ENCODE assay signal across 12 mouse cellular contexts in the genomic region with DNA sequence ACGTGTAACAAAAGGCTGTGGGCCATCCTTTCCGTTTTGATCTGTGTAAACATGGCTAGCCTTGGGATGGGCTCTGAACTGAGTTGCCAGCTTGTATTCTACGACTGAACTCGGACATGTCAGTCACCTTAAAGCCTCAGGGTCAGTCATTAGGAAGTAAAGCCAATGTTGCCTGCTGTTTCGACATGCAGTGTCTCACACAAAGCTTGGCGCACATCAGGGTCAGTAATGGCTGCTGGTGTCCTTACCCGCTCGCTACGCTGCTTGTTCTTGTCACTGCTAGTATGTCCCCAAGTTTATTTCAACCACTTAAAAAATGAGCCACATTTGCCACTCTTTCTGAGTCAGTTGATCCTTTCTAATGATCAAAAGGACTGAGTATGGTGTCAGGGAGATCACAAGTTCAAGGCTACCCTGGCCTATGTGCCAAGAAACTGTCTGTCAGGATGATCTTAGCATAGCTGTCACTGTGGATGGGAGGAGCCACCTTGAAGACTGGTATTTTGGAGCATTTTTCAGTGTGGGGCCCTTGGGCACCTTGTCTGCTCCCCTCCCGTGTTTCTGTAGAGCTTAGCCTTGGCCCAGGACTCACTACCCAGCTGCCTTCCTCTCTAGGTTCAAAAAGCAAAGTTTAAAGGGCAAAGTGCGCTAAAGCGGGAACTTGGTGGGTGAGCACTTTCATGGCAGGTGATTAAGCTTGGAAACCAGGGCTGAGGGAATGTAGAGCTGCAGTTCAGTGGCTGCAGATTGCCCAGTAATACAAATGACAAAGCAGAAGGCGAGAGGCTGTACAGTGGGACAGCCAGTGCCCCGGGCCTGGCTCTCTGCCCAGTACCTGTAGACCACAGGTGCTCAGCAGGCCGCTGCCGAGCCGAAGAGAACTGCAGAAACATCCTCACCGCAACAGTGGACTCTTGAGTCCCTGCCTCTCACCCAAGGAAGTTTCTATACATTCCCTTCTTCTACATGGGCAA.
DNase-seq lines count a peak whose midpoint lies in the region; ATAC-seq lines count a peak whose summit lies in the region.
"Had no signal": no experiment of that assay in that cellular context is flagged by ENCODE, and none has a peak within 500 bp of the region (broad histone marks: within the 10 kb centered on the region; RNA-seq: fewer than 3 reads in every experiment).

No protein-coding gene starts in this region.

- intact Hi-C loops in heart, postnatal 25 days (cut with DNase I), result no loop called here

- H3K36me3 ChIP-seq in embryonic facial prominence, embryonic 14.5 days (ENCODE audit: control insufficient read depth, insufficient read depth, low read length), result peaks cover 10% of the 10 kb centered on the region
- H3K36me3 ChIP-seq in embryonic facial prominence, embryonic 10.5 days (replicated peaks), result peaks cover 80% of the 10 kb centered on the region
- H3K36me3 ChIP-seq in hindbrain, embryonic 16.5 days (ENCODE audit: control insufficient read depth, insufficient read depth, low read length), result peaks cover 6% of the 10 kb centered on the region
- peaks cover 73% of the 10 kb centered on the region for H3K36me3 ChIP-seq in limb, embryonic 10.5 days

- H3K9me3 ChIP-seq in embryonic facial prominence, embryonic 14.5 days (ENCODE audit: control insufficient read depth, low read length), result no peaks in the 10 kb centered on the region
- no peaks in the 10 kb centered on the region for H3K9me3 ChIP-seq in embryonic facial prominence, embryonic 10.5 days
- H3K9me3 ChIP-seq in hindbrain, embryonic 16.5 days (ENCODE audit: control insufficient read depth, low read length), result no peaks in the 10 kb centered on the region
- H3K9me3 ChIP-seq in limb, embryonic 10.5 days (replicated peaks), result no peaks in the 10 kb centered on the region

- no peak for DNase-seq in embryonic facial prominence, embryonic 14.5 days (ENCODE audit: low spot score)
- DNase-seq in embryonic facial prominence, embryonic 10.5 days (ENCODE audit: low spot score), result no peak
- peak; percentile 78 for DNase-seq in adrenal gland, adult 8-10 months
- DNase-seq in limb, embryonic 10.5 days (ENCODE audit: low spot score), result no peak
- DNase-seq in heart, postnatal 25 days (ENCODE audit: low spot score), result no peak
- no peak for DNase-seq in urinary bladder, postnatal 10 days (ENCODE audit: low spot score)
- DNase-seq in ovary, postnatal 14 days (ENCODE audit: low spot score), result no peak
- DNase-seq: lung, postnatal 10 days; thymus, postnatal 25 days had no signal

- 89% methylated on average over 18 of the region's 18 CpGs for WGBS in embryonic facial prominence, embryonic 14.5 days
- WGBS in embryonic facial prominence, embryonic 10.5 days, result 89% methylated on average over 18 of the region's 18 CpGs
- WGBS in hindbrain, embryonic 16.5 days, result 76% methylated on average over 18 of the region's 18 CpGs
- 93% methylated on average over 18 of the region's 18 CpGs for whole genome bisulfite sequencing in limb, embryonic 10.5 days

- H3K4me1 ChIP-seq in embryonic facial prominence, embryonic 14.5 days (ENCODE audit: control insufficient read depth, insufficient read depth, low read length), result peaks cover 5% of the 10 kb centered on the region; the same call in 1 of the 2 replicates
- peaks cover 18% of the 10 kb centered on the region for H3K4me1 ChIP-seq in embryonic facial prominence, embryonic 10.5 days
- H3K4me1 ChIP-seq in hindbrain, embryonic 16.5 days (ENCODE audit: control insufficient read depth, insufficient read depth, low read depth, low read length), result peaks cover 7% of the 10 kb centered on the region
- peaks cover 25% of the 10 kb centered on the region for H3K4me1 ChIP-seq in limb, embryonic 10.5 days

- no peak overlapping the region for H3K9ac ChIP-seq in embryonic facial prominence, embryonic 14.5 days (ENCODE audit: low read depth, low read length)
- H3K9ac ChIP-seq in hindbrain, embryonic 16.5 days (ENCODE audit: low read depth, low read length), result no peak overlapping the region

- no peak overlapping the region for H3K4me3 ChIP-seq in embryonic facial prominence, embryonic 14.5 days (ENCODE audit: low read depth, low read length)
- H3K4me3 ChIP-seq in embryonic facial prominence, embryonic 10.5 days, result no peak overlapping the region
- H3K4me3 ChIP-seq in hindbrain, embryonic 16.5 days (ENCODE audit: low read length), result no peak overlapping the region
- no peak overlapping the region for H3K4me3 ChIP-seq in limb, embryonic 10.5 days

- 0 out of 2 replicates have a peak overlapping the region, but pooled peaks have one; percentile 30 for H3K27ac ChIP-seq in embryonic facial prominence, embryonic 14.5 days (replicated peaks; ENCODE audit: low read depth, low read length)
- H3K27ac ChIP-seq in embryonic facial prominence, embryonic 10.5 days (replicated peaks), result no peak overlapping the region
- H3K27ac ChIP-seq in hindbrain, embryonic 16.5 days (ENCODE audit: low read depth, low read length), result 0 out of 2 replicates have a peak overlapping the region, but pooled peaks have one; percentile 31
- peak overlapping the region; percentile 81 for H3K27ac ChIP-seq in limb, embryonic 10.5 days

- no peak overlapping the region for H3K4me2 ChIP-seq in embryonic facial prominence, embryonic 14.5 days (ENCODE audit: low read depth, low read length)
- no peak overlapping the region for H3K4me2 ChIP-seq in hindbrain, embryonic 16.5 days (ENCODE audit: low read length)
- H3K4me2 ChIP-seq: heart, embryonic 11.5 days had no signal

- no peak for ATAC-seq in embryonic facial prominence, embryonic 14.5 days (ENCODE audit: low read depth)
- no peak for ATAC-seq in hindbrain, embryonic 16.5 days
- ATAC-seq: intestine, embryonic 16.5 days had no signal

- no peaks in the 10 kb centered on the region for H3K27me3 ChIP-seq in embryonic facial prominence, embryonic 14.5 days (replicated peaks; ENCODE audit: control insufficient read depth, insufficient read depth, low read length)
- H3K27me3 ChIP-seq in embryonic facial prominence, embryonic 10.5 days (replicated peaks; ENCODE audit: low read depth, poor library complexity, severe bottlenecking), result no peaks in the 10 kb centered on the region
- H3K27me3 ChIP-seq in hindbrain, embryonic 16.5 days (replicated peaks; ENCODE audit: control insufficient read depth, insufficient read depth, low read length), result no peaks in the 10 kb centered on the region
- H3K27me3 ChIP-seq in limb, embryonic 10.5 days (ENCODE audit: low read depth, poor library complexity, severe bottlenecking), result no peaks in the 10 kb centered on the region
